Mouse (Mus musculus) CH12.LX (cell line): ENCODE data around the gene Muc4.
A peak's percentile ranks its signal among the peaks of the same experiment; 100 is the strongest.

Experiments used
- BHLHE40 ChIP-seq: IDR thresholded peaks from 2 replicates; pipeline ENCODE4 v1.6.1; 2011; ENCODE audit warnings: mild to moderate bottlenecking, low read depth, low read length, improper control_type of control experiment
- CTCF ChIP-seq, 2 experiments: IDR thresholded peaks in 1 of 2; conservative IDR thresholded peaks in 1 of 2; 2 replicates each; pipeline ENCODE4 v1.5.1; 2011 to 2012; ENCODE audit warnings: low read depth in 2 of 2, low read length in 2 of 2, improper control_type of control experiment in 1 of 2, inconsistent platforms in 1 of 2, mild to moderate bottlenecking in 1 of 2, moderate library complexity in 1 of 2
- ELF1 ChIP-seq: IDR thresholded peaks from 2 replicates; pipeline ENCODE4 v1.6.1; 2014; ENCODE audit warnings: low read depth, mild to moderate bottlenecking, inconsistent platforms, low read length, improper control_type of control experiment
- ETS1 ChIP-seq: conservative IDR thresholded peaks from 2 replicates; pipeline ENCODE4 v1.6.1; 2012; ENCODE audit warnings: low read depth, mild to moderate bottlenecking, inconsistent platforms, low read length, improper control_type of control experiment, moderate library complexity
- NRF1 ChIP-seq: IDR thresholded peaks from 2 replicates; pipeline ENCODE4 v1.6.1; 2014; ENCODE audit warnings: low read depth, mild to moderate bottlenecking, inconsistent platforms, low read length, improper control_type of control experiment, moderate library complexity
- POLR2A ChIP-seq: IDR thresholded peaks from 2 replicates; pipeline ENCODE4 v1.6.1; 2011; ENCODE audit warnings: low read depth, mild to moderate bottlenecking, improper control_type of control experiment, low read length
- TCF12 ChIP-seq: IDR thresholded peaks from 2 replicates; pipeline ENCODE4 v1.6.1; 2014; ENCODE audit warnings: low read depth, mild to moderate bottlenecking, inconsistent platforms, low read length, improper control_type of control experiment
- UBTF ChIP-seq: IDR thresholded peaks from 2 replicates; pipeline ENCODE4 v1.6.1; 2012; ENCODE audit warnings: low read depth, mild to moderate bottlenecking, inconsistent platforms, low read length, improper control_type of control experiment, moderate library complexity
- ZNF384 ChIP-seq: IDR thresholded peaks from 2 replicates; pipeline ENCODE4 v1.6.1; 2012; ENCODE audit warnings: low read depth, low read length, improper control_type of control experiment, inconsistent platforms

GRCm38 (mm10) chr16:32687221-32687620 lies 48.5 kb upstream of the Muc4 start:
- TF ChIP-seq POLR2A (no peak), NRF1 (no peak), UBTF (no peak), ZNF384 (no peak), TCF12 (no peak), CTCF (conservative IDR thresholded peaks at IDR 0.05 in 1 of 2, IDR thresholded peaks at IDR 0.05 in 1 of 2; ENCODE audit: low read depth in 2 of 2, low read length in 2 of 2) (peak in 1 of 2 experiments; percentile 39; a peak in 2 of 4 replicates), BHLHE40 (no peak), ELF1 (no peak), ETS1 (no peak)
